Comparison of ENCODE assay signal across 13 mouse cellular contexts in the genomic region with DNA sequence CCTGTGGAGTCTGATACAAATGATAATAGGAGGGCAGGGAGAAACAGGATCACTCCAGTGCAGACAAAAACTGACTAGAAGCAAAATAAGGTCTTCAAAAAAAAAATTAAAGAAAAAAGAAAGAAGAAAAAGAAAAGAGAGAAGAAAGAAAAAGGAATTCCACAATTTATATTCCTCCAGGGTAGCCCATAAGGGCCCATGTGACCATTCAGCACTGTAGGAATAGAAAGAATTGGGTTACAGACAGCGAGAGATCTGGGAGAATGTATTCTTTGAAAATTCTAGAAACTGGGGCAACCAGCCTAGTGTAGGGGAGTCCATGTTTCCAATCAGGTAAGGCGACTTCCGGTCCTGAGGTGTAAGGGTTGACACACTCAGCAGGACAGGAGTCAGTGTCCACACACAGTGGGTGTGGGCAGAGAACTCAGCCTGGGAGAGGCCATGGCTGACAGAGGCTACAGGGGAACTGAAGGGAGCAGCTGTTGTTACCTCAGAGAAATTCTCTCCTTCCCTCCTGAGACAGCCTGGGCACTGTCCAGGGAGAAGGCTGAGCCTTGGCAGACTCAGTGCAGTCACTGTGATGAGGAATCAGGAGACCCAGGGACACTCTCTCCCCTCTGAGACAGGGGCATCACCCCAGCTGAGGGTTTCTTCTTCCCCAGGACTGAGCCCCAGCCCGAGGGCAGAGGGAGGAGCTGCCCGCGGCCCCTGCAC. TPM values are rescaled to one million over a fixed set of nuclear protein-coding genes. Genes with fewer than 3 reads are reported as not detected.
A peak's percentile ranks its signal among the peaks of the same experiment; 100 is the strongest.
DNase-seq lines count a peak whose midpoint lies in the region; ATAC-seq and TF ChIP-seq lines count a peak whose summit lies in the region.
"Not testable (repeated sequence)": the region's sequence is repeated elsewhere in the genome, so short reads cannot be mapped to it uniquely, and the experiment has no call there.
"Had no signal": no experiment of that assay in that cellular context is flagged by ENCODE, and none has a peak within 500 bp of the region (broad histone marks: within the 10 kb centered on the region; RNA-seq: fewer than 3 reads in every experiment).

No protein-coding gene starts in this region.

- H3K27ac ChIP-seq in embryonic facial prominence, embryonic 15.5 days (replicated peaks); heart, adult 2 months; hindbrain, embryonic 13.5 days; kidney, embryonic 14.5 days (ENCODE audit: low read depth, low read length); liver, adult 2 months (replicated peaks; ENCODE audit: insufficient read depth, low read depth, low read length); midbrain, embryonic 10.5 days (replicated peaks); neural tube, embryonic 13.5 days (replicated peaks): not testable (repeated sequence)

- peaks cover 27% of the 10 kb centered on the region for H3K4me1 ChIP-seq in E14TG2a.4 (replicated peaks; ENCODE audit: low read depth, low read length)
- H3K4me1 ChIP-seq in embryonic facial prominence, embryonic 15.5 days = peaks cover 14% of the 10 kb centered on the region
- H3K4me1 ChIP-seq in heart, adult 2 months (ENCODE audit: control insufficient read depth, insufficient read depth, low read length); kidney, embryonic 14.5 days (ENCODE audit: control insufficient read depth, insufficient read depth, low read length); liver, adult 2 months (ENCODE audit: control insufficient read depth, insufficient read depth, low read length): not testable (repeated sequence)
- H3K4me1 ChIP-seq in hindbrain, embryonic 13.5 days (replicated peaks) = peaks cover 12% of the 10 kb centered on the region
- H3K4me1 ChIP-seq in midbrain, embryonic 10.5 days = peaks cover 18% of the 10 kb centered on the region
- peaks cover 14% of the 10 kb centered on the region for H3K4me1 ChIP-seq in neural tube, embryonic 13.5 days (replicated peaks)

- TF ChIP-seq POLR2A in heart, adult 2 months (IDR thresholded peaks at IDR 0.05; ENCODE audit: insufficient read depth, low read depth, low read length); liver, adult 2 months (IDR thresholded peaks at IDR 0.05; ENCODE audit: extremely low read depth, insufficient read depth, low read length): not testable (repeated sequence)

- peaks cover 81% of the 10 kb centered on the region for H3K27me3 ChIP-seq in E14TG2a.4 (ENCODE audit: insufficient read depth, low read length)
- peaks cover 32% of the 10 kb centered on the region for H3K27me3 ChIP-seq in embryonic facial prominence, embryonic 15.5 days
- H3K27me3 ChIP-seq in heart, adult 2 months (ENCODE audit: control insufficient read depth, insufficient read depth, low read length); liver, adult 2 months (ENCODE audit: control insufficient read depth, insufficient read depth, low read length): not testable (repeated sequence)
- peaks cover 32% of the 10 kb centered on the region for H3K27me3 ChIP-seq in hindbrain, embryonic 13.5 days
- peaks cover 25% of the 10 kb centered on the region for H3K27me3 ChIP-seq in kidney, embryonic 14.5 days (ENCODE audit: control insufficient read depth, insufficient read depth, low read length)
- peaks cover 41% of the 10 kb centered on the region for H3K27me3 ChIP-seq in midbrain, embryonic 10.5 days (ENCODE audit: low read depth, poor library complexity, severe bottlenecking)
- H3K27me3 ChIP-seq in neural tube, embryonic 13.5 days = peaks cover 37% of the 10 kb centered on the region

- peak overlapping the region; percentile 93 for H3K4me2 ChIP-seq in embryonic facial prominence, embryonic 15.5 days (replicated peaks)
- peak overlapping the region; percentile 94 for H3K4me2 ChIP-seq in hindbrain, embryonic 13.5 days
- peak overlapping the region; percentile 95 for H3K4me2 ChIP-seq in kidney, embryonic 14.5 days (replicated peaks; ENCODE audit: low read depth, low read length)
- H3K4me2 ChIP-seq in neural tube, embryonic 13.5 days = peak overlapping the region; percentile 97

- not testable (repeated sequence) for H3K9me3 ChIP-seq in E14TG2a.4 (ENCODE audit: low read length); embryonic facial prominence, embryonic 15.5 days (replicated peaks); hindbrain, embryonic 13.5 days; kidney, embryonic 14.5 days (ENCODE audit: control insufficient read depth, low read length); midbrain, embryonic 10.5 days (replicated peaks); neural tube, embryonic 13.5 days

- not testable (repeated sequence) for H3K9ac ChIP-seq in embryonic facial prominence, embryonic 15.5 days; heart, adult 2 months (ENCODE audit: low read depth, low read length); kidney, embryonic 14.5 days (ENCODE audit: low read depth, low read length); liver, adult 2 months (ENCODE audit: low read depth, low read length)
- peak overlapping the region; percentile 74; the same call in 1 of the 2 replicates for H3K9ac ChIP-seq in hindbrain, embryonic 13.5 days
- H3K9ac ChIP-seq in neural tube, embryonic 13.5 days = peak overlapping the region; percentile 70; the same call in 1 of the 2 replicates

- not testable (repeated sequence) for H3K79me2 ChIP-seq in heart, adult 2 months (replicated peaks; ENCODE audit: control insufficient read depth, insufficient read depth, low read length); liver, adult 2 months (ENCODE audit: control insufficient read depth, insufficient read depth, low read length)

- H3K36me3 ChIP-seq in E14TG2a.4 (ENCODE audit: insufficient read depth, low read length); embryonic facial prominence, embryonic 15.5 days; heart, adult 2 months (ENCODE audit: control insufficient read depth, insufficient read depth, low read length); hindbrain, embryonic 13.5 days; kidney, embryonic 14.5 days (ENCODE audit: control insufficient read depth, insufficient read depth, low read length); liver, adult 2 months (ENCODE audit: control insufficient read depth, insufficient read depth, low read length); midbrain, embryonic 10.5 days; neural tube, embryonic 13.5 days: not testable (repeated sequence)

- WGBS in embryonic facial prominence, embryonic 15.5 days = 19% methylated on average over 6 of the region's 6 CpGs
- WGBS in heart, adult 2 months = 29% methylated on average over 6 of the region's 6 CpGs
- WGBS in hindbrain, embryonic 13.5 days = 27% methylated on average over 6 of the region's 6 CpGs
- 40% methylated on average over 5 of the region's 6 CpGs for WGBS in kidney, embryonic 14.5 days
- 45% methylated on average over 6 of the region's 6 CpGs for WGBS in liver, adult 2 months
- 30% methylated on average over 6 of the region's 6 CpGs for WGBS in midbrain, embryonic 10.5 days
- 37% methylated on average over 6 of the region's 6 CpGs for WGBS in neural tube, embryonic 13.5 days

- intact Hi-C loops in heart, adult 2 months (cut with DNase I) = loop anchor here (5.0 kb wide), 1 partner anchor 105 kb away; no protein-coding TSS in a partner anchor

- H3K4me3 ChIP-seq in E14TG2a.4 (replicated peaks; ENCODE audit: low read length) = peak overlapping the region; percentile 83
- peak overlapping the region; percentile 48 for H3K4me3 ChIP-seq in embryonic facial prominence, embryonic 15.5 days (replicated peaks)
- H3K4me3 ChIP-seq in heart, adult 2 months = peak overlapping the region; percentile 54; the same call in 1 of the 2 replicates
- peak overlapping the region; percentile 54 for H3K4me3 ChIP-seq in hindbrain, embryonic 13.5 days
- peak overlapping the region; percentile 48 for H3K4me3 ChIP-seq in kidney, embryonic 14.5 days (ENCODE audit: low read length)
- H3K4me3 ChIP-seq in liver, adult 2 months (ENCODE audit: insufficient read depth, low read depth, low read length) = peak overlapping the region; percentile 65; the same call in 1 of the 2 replicates
- peak overlapping the region; percentile 74 for H3K4me3 ChIP-seq in midbrain, embryonic 10.5 days
- peak overlapping the region; percentile 49 for H3K4me3 ChIP-seq in neural tube, embryonic 13.5 days

- TF ChIP-seq EP300 in heart, adult 2 months (IDR thresholded peaks at IDR 0.05; ENCODE audit: insufficient read depth, low read depth, low read length) = not testable (repeated sequence)

- DNase-seq in heart, adult 2 months; liver, adult 2 months (ENCODE audit: extremely low read depth, low read depth, low spot score): not testable (repeated sequence)
- peak; percentile 13 for DNase-seq in midbrain, embryonic 10.5 days (ENCODE audit: low spot score)

- TF ChIP-seq CTCF in E14TG2a.4 (conservative IDR thresholded peaks at IDR 0.05; ENCODE audit: low read length); heart, adult 2 months (IDR thresholded peaks at IDR 0.05); liver, adult 2 months (IDR thresholded peaks at IDR 0.05; ENCODE audit: low read depth, low read length): not testable (repeated sequence)

- not testable (repeated sequence) for ATAC-seq in embryonic facial prominence, embryonic 15.5 days (ENCODE audit: insufficient number of reproducible peaks, low FRiP score, low TSS enrichment, low read depth); hindbrain, embryonic 13.5 days (ENCODE audit: low FRiP score); kidney, embryonic 14.5 days (ENCODE audit: low FRiP score, low TSS enrichment); neural tube, embryonic 13.5 days (ENCODE audit: low read depth)

RNA-seq across cellular contexts. Expression of a gene that starts 24.5 kb away (rescaled TPM):
- 0.12 TPM in 1 of 2 replicates, not detected in the other for polyA plus RNA-seq in embryonic facial prominence, embryonic 15.5 days (2015; fragmentation: Nextera tagmentation; extraction: Ambion mirVana)
- 1 to 10 TPM; 3.5 to 4.4 TPM for total RNA-seq in heart, adult 2 months (2021)
- polyA plus RNA-seq in heart, adult 2 months (2012; rRNA removed) = not detected in 2 replicates
- not detected in 2 replicates for polyA plus RNA-seq in hindbrain, embryonic 13.5 days (2015; fragmentation: Nextera tagmentation; extraction: Ambion mirVana)
- not detected in 2 replicates for polyA plus RNA-seq in kidney, embryonic 14.5 days (2014; fragmentation: Nextera tagmentation; extraction: Ambion mirVana)
- 0.13 TPM in 1 of 2 replicates, not detected in the other for total RNA-seq in liver, adult 2 months (2014; rRNA removed)
- polyA plus RNA-seq in liver, adult 2 months (2012; rRNA removed) = 0.06 TPM in 1 of 2 replicates, not detected in the other
- not detected in 2 replicates for polyA plus RNA-seq in midbrain, embryonic 10.5 days (2016; fragmentation: Nextera tagmentation; extraction: Ambion mirVana)
- polyA plus RNA-seq in neural tube, embryonic 13.5 days (2015; fragmentation: Nextera tagmentation; extraction: Ambion mirVana) = not detected in 2 replicates
- total RNA-seq: left cerebral cortex, postnatal 10 days had no signal

RNA-seq across cellular contexts. Expression of a gene that starts 38.8 kb away (rescaled TPM):
- not detected in 2 replicates for polyA plus RNA-seq in embryonic facial prominence, embryonic 15.5 days (2015; fragmentation: Nextera tagmentation; extraction: Ambion mirVana)
- under 1 TPM in 1 of 2 experiments, not detected in 1; 0.23 TPM for total RNA-seq in heart, adult 2 months (2021)
- polyA plus RNA-seq in heart, adult 2 months (2012; rRNA removed) = 0.16 and 0.41 TPM in 2 replicates
- polyA plus RNA-seq in hindbrain, embryonic 13.5 days (2015; fragmentation: Nextera tagmentation; extraction: Ambion mirVana) = not detected in 2 replicates
- polyA plus RNA-seq in kidney, embryonic 14.5 days (2014; fragmentation: Nextera tagmentation; extraction: Ambion mirVana) = not detected in 2 replicates
- 0.18 and 0.47 TPM in 2 replicates for total RNA-seq in liver, adult 2 months (2014; rRNA removed)
- 0.10 and 0.11 TPM in 2 replicates for polyA plus RNA-seq in liver, adult 2 months (2012; rRNA removed)
- not detected in 2 replicates for polyA plus RNA-seq in midbrain, embryonic 10.5 days (2016; fragmentation: Nextera tagmentation; extraction: Ambion mirVana)
- not detected in 2 replicates for polyA plus RNA-seq in neural tube, embryonic 13.5 days (2015; fragmentation: Nextera tagmentation; extraction: Ambion mirVana)
- total RNA-seq: layer of hippocampus, adult 18-20 months; left cerebral cortex, postnatal 10 days had no signal

RNA-seq across cellular contexts. Expression of a gene that starts 39.9 kb away (rescaled TPM):
- 0.11 TPM in 1 of 2 replicates, not detected in the other for polyA plus RNA-seq in embryonic facial prominence, embryonic 15.5 days (2015; fragmentation: Nextera tagmentation; extraction: Ambion mirVana)
- total RNA-seq in heart, adult 2 months (2021) = not detected
- polyA plus RNA-seq in heart, adult 2 months (2012; rRNA removed) = not detected in 2 replicates
- not detected in 2 replicates for polyA plus RNA-seq in hindbrain, embryonic 13.5 days (2015; fragmentation: Nextera tagmentation; extraction: Ambion mirVana)
- not detected in 2 replicates for polyA plus RNA-seq in kidney, embryonic 14.5 days (2014; fragmentation: Nextera tagmentation; extraction: Ambion mirVana)
- total RNA-seq in liver, adult 2 months (2014; rRNA removed) = 0.09 TPM in 1 of 2 replicates, not detected in the other
- 0.05 and 0.06 TPM in 2 replicates for polyA plus RNA-seq in liver, adult 2 months (2012; rRNA removed)
- not detected in 2 replicates for polyA plus RNA-seq in midbrain, embryonic 10.5 days (2016; fragmentation: Nextera tagmentation; extraction: Ambion mirVana)
- polyA plus RNA-seq in neural tube, embryonic 13.5 days (2015; fragmentation: Nextera tagmentation; extraction: Ambion mirVana) = not detected in 2 replicates
- total RNA-seq: adrenal gland, postnatal 25 days; layer of hippocampus, adult 18-20 months; left cerebral cortex, postnatal 10 days had no signal
- polyA plus RNA-seq: frontal cortex, adult 2 months; gonadal fat pad, adult 2 months had no signal

RNA-seq across cellular contexts. Expression of a gene that starts 40.1 kb away (rescaled TPM):
- 26.8 and 27.2 TPM in 2 replicates for polyA plus RNA-seq in embryonic facial prominence, embryonic 15.5 days (2015; fragmentation: Nextera tagmentation; extraction: Ambion mirVana)
- total RNA-seq in heart, adult 2 months (2021) = 10 to 100 TPM in 1 of 2 experiments, 1 to 10 TPM in 1; 7.4 to 10.6 TPM
- polyA plus RNA-seq in heart, adult 2 months (2012; rRNA removed) = 23.4 and 23.8 TPM in 2 replicates
- 6.7 and 7.0 TPM in 2 replicates for polyA plus RNA-seq in hindbrain, embryonic 13.5 days (2015; fragmentation: Nextera tagmentation; extraction: Ambion mirVana)
- 11.2 and 12.0 TPM in 2 replicates for polyA plus RNA-seq in kidney, embryonic 14.5 days (2014; fragmentation: Nextera tagmentation; extraction: Ambion mirVana)
- total RNA-seq in liver, adult 2 months (2014; rRNA removed) = 115 and 138 TPM in 2 replicates
- 98.2 and 110 TPM in 2 replicates for polyA plus RNA-seq in liver, adult 2 months (2012; rRNA removed)
- 7.0 and 8.4 TPM in 2 replicates for polyA plus RNA-seq in midbrain, embryonic 10.5 days (2016; fragmentation: Nextera tagmentation; extraction: Ambion mirVana)
- 7.1 and 7.9 TPM in 2 replicates for polyA plus RNA-seq in neural tube, embryonic 13.5 days (2015; fragmentation: Nextera tagmentation; extraction: Ambion mirVana)

RNA-seq across cellular contexts. Expression of a gene that starts 46.5 kb away (rescaled TPM):
- not detected in 2 replicates for polyA plus RNA-seq in embryonic facial prominence, embryonic 15.5 days (2015; fragmentation: Nextera tagmentation; extraction: Ambion mirVana)
- not detected for total RNA-seq in heart, adult 2 months (2021)
- not detected in 2 replicates for polyA plus RNA-seq in heart, adult 2 months (2012; rRNA removed)
- polyA plus RNA-seq in hindbrain, embryonic 13.5 days (2015; fragmentation: Nextera tagmentation; extraction: Ambion mirVana) = not detected in 2 replicates
- not detected in 2 replicates for polyA plus RNA-seq in kidney, embryonic 14.5 days (2014; fragmentation: Nextera tagmentation; extraction: Ambion mirVana)
- total RNA-seq in liver, adult 2 months (2014; rRNA removed) = not detected in 2 replicates
- not detected in 2 replicates for polyA plus RNA-seq in liver, adult 2 months (2012; rRNA removed)
- not detected in 2 replicates for polyA plus RNA-seq in midbrain, embryonic 10.5 days (2016; fragmentation: Nextera tagmentation; extraction: Ambion mirVana)
- polyA plus RNA-seq in neural tube, embryonic 13.5 days (2015; fragmentation: Nextera tagmentation; extraction: Ambion mirVana) = not detected in 2 replicates
- total RNA-seq: adrenal gland, postnatal 25 days; layer of hippocampus, adult 18-20 months; left cerebral cortex, postnatal 10 days had no signal
- polyA plus RNA-seq: frontal cortex, adult 2 months; gonadal fat pad, adult 2 months had no signal
